Mouse (Mus musculus) limb, embryonic 15.5 days (tissue): ENCODE measurements around the gene Pbx3. TPM values are rescaled to one million over a fixed set of nuclear protein-coding genes. Genes with fewer than 3 reads are reported as not detected.

Source experiments
- ATAC-seq: fragments of 200-750 bp; cut with Nextera tagmentation; 2 replicates; pipeline ENCODE4 v1.8.0; 2017; ENCODE audit warnings: low read depth, moderate TSS enrichment; ENCODE audit not compliant: insufficient number of reproducible peaks, low FRiP score, low TSS enrichment
- H3K27ac ChIP-seq: fragments of 300-500 bp; sonication (generic); 2 replicates; pipeline ENCODE4 v1.5.1; 2015; ENCODE audit warnings: moderate library complexity, mild to moderate bottlenecking, inconsistent platforms
- H3K27me3 ChIP-seq: fragments of 300-500 bp; sonication (generic); 2 replicates; pipeline ENCODE4 v1.6.1; 2015; ENCODE audit warnings: inconsistent platforms
- H3K36me3 ChIP-seq: fragments of 300-500 bp; sonication (generic); 2 replicates; pipeline ENCODE4 v1.6.1; 2015; ENCODE audit warnings: inconsistent platforms
- H3K4me1 ChIP-seq: fragments of 300-500 bp; sonication (generic); 2 replicates; pipeline ENCODE4 v1.6.1; 2015; ENCODE audit warnings: inconsistent platforms
- H3K4me2 ChIP-seq: fragments of 300-500 bp; sonication (generic); 2 replicates; pipeline ENCODE4 v1.6.1; 2015; ENCODE audit warnings: mild to moderate bottlenecking, inconsistent platforms
- H3K4me3 ChIP-seq: fragments of 300-500 bp; sonication (generic); 2 replicates; pipeline ENCODE4 v1.5.1; 2015; ENCODE audit warnings: mild to moderate bottlenecking, inconsistent platforms
- H3K9ac ChIP-seq: fragments of 300-500 bp; sonication (generic); 2 replicates; pipeline ENCODE4 v1.6.1; 2015; ENCODE audit warnings: inconsistent platforms
- H3K9me3 ChIP-seq: fragments of 300-500 bp; sonication (generic); 2 replicates; pipeline ENCODE4 v1.6.1; 2016; ENCODE audit warnings: inconsistent platforms
- WGBS: fragments of 180-500 bp; shearing (Covaris S2); methylation state at CpG from one replicate; pipeline ENCODE4 v1.1.7; 2015; 5-methylcytosine and 5-hydroxymethylcytosine counted together
- polyA plus RNA-seq: library from polyadenylated mRNA; unstranded; fragments of >200 nt; fragmentation: Nextera tagmentation; extraction: Ambion mirVana; gene quantifications from 2 replicates; pipeline ENCODE4 v1.2.1, GENCODE M21; 2015

Gene Pbx3
- polyA plus RNA-seq, 1 experiment from 2014 or later: 19.2 TPM

DNA sequence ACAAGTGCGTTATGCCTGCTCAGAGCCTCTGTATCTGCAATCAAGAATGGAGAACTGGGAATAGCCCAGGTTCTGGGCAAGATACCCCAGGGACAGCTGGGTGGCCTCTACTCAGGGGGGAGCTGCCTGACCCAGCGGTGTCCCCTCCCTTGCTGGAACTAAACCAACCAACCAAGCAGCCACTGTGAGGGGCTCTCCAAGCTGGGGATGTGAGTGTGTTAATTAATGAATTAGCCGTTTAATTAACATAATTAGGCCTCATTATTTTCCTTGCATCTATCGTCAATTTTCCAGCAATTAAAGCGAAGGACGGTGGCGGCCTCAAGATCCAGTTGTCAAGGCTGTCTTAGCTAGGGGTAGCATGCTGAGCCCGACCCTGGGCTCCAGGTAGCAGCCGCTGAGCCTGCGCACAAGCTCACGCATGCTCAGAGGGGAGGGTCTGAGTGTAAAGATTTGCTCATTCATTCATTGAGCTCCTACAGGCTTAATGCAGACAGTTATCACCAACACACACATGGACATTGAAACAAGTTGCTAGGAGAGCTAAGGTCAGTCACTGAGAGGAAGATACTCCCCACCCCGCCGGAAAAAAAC lies 243.2 kb downstream of the Pbx3 start:
- no peak overlapping the region for H3K4me3 ChIP-seq
- H3K36me3 ChIP-seq: no peaks in the 10 kb centered on the region
- no peaks in the 10 kb centered on the region for H3K4me1 ChIP-seq
- no peak overlapping the region for H3K9ac ChIP-seq
- no peaks in the 10 kb centered on the region; the same call in 1 of the 2 replicates for H3K27me3 ChIP-seq
- no peaks in the 10 kb centered on the region for H3K9me3 ChIP-seq
- H3K4me2 ChIP-seq: no peak overlapping the region
- H3K27ac ChIP-seq: no peak overlapping the region
- WGBS: 63% methylated on average over 13 of the region's 13 CpGs
- no peak for ATAC-seq

DNA sequence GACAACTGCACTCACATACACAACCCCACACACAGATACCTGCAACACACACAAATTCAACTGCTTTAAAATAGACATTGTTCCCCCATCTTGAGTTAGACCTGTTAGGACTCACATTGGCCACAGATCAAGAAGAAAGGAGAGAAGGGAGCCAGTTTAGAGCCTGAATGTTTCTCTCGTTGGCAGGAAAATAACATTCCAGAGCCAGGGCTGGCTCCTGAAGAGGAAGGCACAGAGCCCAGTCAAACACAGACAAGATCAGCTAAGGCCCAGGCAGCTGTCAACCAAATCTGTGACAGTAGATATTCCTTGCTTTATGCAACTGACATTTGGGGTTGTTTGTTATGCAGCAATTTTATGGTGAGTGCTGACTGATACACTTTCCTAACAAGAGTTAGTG lies 245.1 kb downstream of the Pbx3 start:
- ATAC-seq: no peak
- no peaks in the 10 kb centered on the region for H3K9me3 ChIP-seq
- no peak overlapping the region for H3K27ac ChIP-seq
- no peak overlapping the region for H3K4me2 ChIP-seq
- H3K36me3 ChIP-seq: no peaks in the 10 kb centered on the region
- H3K4me1 ChIP-seq: 0 out of 2 replicates have a peak, but pooled peaks cover 4% of the 10 kb centered on the region
- WGBS: 50% methylated on average over 1 of the region's 1 CpGs
- H3K9ac ChIP-seq: no peak overlapping the region
- H3K27me3 ChIP-seq: 0 out of 2 replicates have a peak, but pooled peaks cover 3% of the 10 kb centered on the region
- no peak overlapping the region for H3K4me3 ChIP-seq

DNA sequence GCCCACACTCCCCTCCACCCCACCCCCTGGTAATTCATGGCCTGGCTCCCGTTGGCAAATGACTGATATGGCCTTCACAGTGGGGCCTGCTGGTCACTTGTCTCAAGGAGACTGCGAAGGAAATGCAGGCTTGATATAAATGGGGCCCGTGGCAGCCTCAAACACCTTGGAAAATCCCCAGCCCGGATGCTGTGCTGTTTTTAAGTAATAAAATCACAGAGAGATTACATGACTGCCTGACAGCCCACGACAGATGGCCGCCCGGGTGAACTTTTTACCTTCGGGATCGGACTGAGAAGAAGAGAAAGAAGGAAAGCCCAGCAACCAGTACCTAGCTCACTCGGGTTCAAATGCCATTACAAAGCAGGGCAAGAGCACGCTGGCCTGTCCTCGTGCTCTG lies 249.0 kb downstream of the Pbx3 start:
- H3K27me3 ChIP-seq: 0 out of 2 replicates have a peak, but pooled peaks cover 3% of the 10 kb centered on the region
- no peaks in the 10 kb centered on the region for H3K36me3 ChIP-seq
- H3K4me2 ChIP-seq: no peak overlapping the region
- no peaks in the 10 kb centered on the region for H3K9me3 ChIP-seq
- 31% methylated on average over 12 of the region's 12 CpGs for WGBS
- ATAC-seq: no peak
- no peak overlapping the region for H3K27ac ChIP-seq
- no peak overlapping the region for H3K4me3 ChIP-seq
- H3K9ac ChIP-seq: no peak overlapping the region
- H3K4me1 ChIP-seq: 0 out of 2 replicates have a peak, but pooled peaks cover 4% of the 10 kb centered on the region

Other genes starting within 250 kb of the Pbx3 start
- gene Mapkap1, start 33.6 kb upstream of the Pbx3 start, polyA plus RNA-seq: 86.1 and 95.9 TPM in 2 replicates